21 mouse cellular contexts compared by ENCODE assay signal in genomic region chr6:91183980-91184379, GRCm38 (mm10). TPM values are rescaled to one million over a fixed set of nuclear protein-coding genes. Genes with fewer than 3 reads are reported as not detected.
A peak's percentile ranks its signal among the peaks of the same experiment; 100 is the strongest.
DNase-seq lines count a peak whose midpoint lies in the region; TF ChIP-seq lines count a peak whose summit lies in the region.
"Had no signal": no experiment of that assay in that cellular context is flagged by ENCODE, and none has a peak within 500 bp of the region (broad histone marks: within the 10 kb centered on the region; RNA-seq: fewer than 3 reads in every experiment).

No protein-coding gene starts in this region.

- H3K4me3 ChIP-seq in lung, adult 2 months (replicated peaks; ENCODE audit: extremely low read depth, low read depth, low read length): no peak overlapping the region
- no peak overlapping the region for H3K4me3 ChIP-seq in limb, embryonic 10.5 days
- H3K4me3 ChIP-seq: embryonic facial prominence, embryonic 13.5 days; forebrain, embryonic 10.5 days; left cerebral cortex, adult 2 months; midbrain, embryonic 10.5 days; neural tube, embryonic 12.5 days had no signal

- H3K27me3 ChIP-seq in limb, embryonic 10.5 days (ENCODE audit: low read depth, poor library complexity, severe bottlenecking): 0 out of 2 replicates have a peak, but pooled peaks cover 5% of the 10 kb centered on the region
- H3K27me3 ChIP-seq: embryonic facial prominence, embryonic 13.5 days; neural tube, embryonic 12.5 days; Patski had no signal

- H3K9me3 ChIP-seq in limb, embryonic 10.5 days (replicated peaks): no peaks in the 10 kb centered on the region
- H3K9me3 ChIP-seq: embryonic facial prominence, embryonic 13.5 days; forebrain, embryonic 10.5 days; midbrain, embryonic 10.5 days; neural tube, embryonic 12.5 days had no signal

- 40% methylated on average over 2 of the region's 2 CpGs for WGBS in lung, adult 2 months
- 78% methylated on average over 2 of the region's 2 CpGs for WGBS in limb, embryonic 10.5 days

- no peak for TF ChIP-seq POLR2A in lung, adult 2 months (IDR thresholded peaks at IDR 0.05; ENCODE audit: borderline replicate concordance, extremely low read depth, low read depth, low read length)

- H3K27ac ChIP-seq in limb, embryonic 10.5 days: peak overlapping the region; percentile 38; the same call in 1 of the 2 replicates
- H3K27ac ChIP-seq: embryonic facial prominence, embryonic 13.5 days; forebrain, embryonic 10.5 days; left cerebral cortex, adult 2 months; liver, embryonic 14.5 days; midbrain, embryonic 10.5 days; neural tube, embryonic 12.5 days had no signal

- TF ChIP-seq CTCF in lung, adult 2 months (IDR thresholded peaks at IDR 0.05; ENCODE audit: insufficient read depth, low read length): no peak

- H3K36me3 ChIP-seq in limb, embryonic 10.5 days: no peaks in the 10 kb centered on the region
- H3K36me3 ChIP-seq: embryonic facial prominence, embryonic 13.5 days; forebrain, embryonic 10.5 days; midbrain, embryonic 10.5 days; neural tube, embryonic 12.5 days had no signal

- peak; percentile 66 to 80 for DNase-seq in heart, adult 18-20 months
- no peak for DNase-seq in heart, adult 8-10 months (ENCODE audit: low spot score)
- peak; percentile 54 for DNase-seq in lung, postnatal 10 days
- DNase-seq in lung, adult 2 months: no peak
- no peak for DNase-seq in limb, embryonic 10.5 days (ENCODE audit: low spot score)
- DNase-seq in right cerebral cortex, postnatal 25 days: no peak
- no peak for DNase-seq in liver
- DNase-seq: adrenal gland, postnatal 36 days; B cell, adult 2 months; cerebellum, adult 2 months; right cerebral cortex, postnatal 14 days; thymus, postnatal 36 days had no signal

- H3K4me1 ChIP-seq in lung, adult 2 months (ENCODE audit: control insufficient read depth, insufficient read depth, low read length): peaks cover 11% of the 10 kb centered on the region; the same call in 1 of the 2 replicates
- H3K4me1 ChIP-seq in limb, embryonic 10.5 days: peaks cover 37% of the 10 kb centered on the region

RNA-seq across cellular contexts. Expression of gene Hdac11, which starts 27.5 kb away (rescaled TPM):
- total RNA-seq in heart, adult 18-20 months (2021): 10 to 100 TPM; 20.9 to 21.3 TPM
- total RNA-seq in heart, adult 8-10 months (2022): 10 to 100 TPM; 20.1 to 24.7 (median 23.3) TPM
- polyA plus RNA-seq in lung, adult 2 months (2012; rRNA removed): 18.4 and 18.7 TPM in 2 replicates
- 10.0 and 12.8 TPM in 2 replicates for polyA plus RNA-seq in limb, embryonic 10.5 days (2016; fragmentation: Nextera tagmentation; extraction: Ambion mirVana)

RNA-seq across cellular contexts. Expression of gene Fbln2, which starts 28.3 kb away (rescaled TPM):
- total RNA-seq in heart, adult 18-20 months (2021): 10 to 100 TPM; 42.0 to 43.1 TPM
- total RNA-seq in heart, adult 8-10 months (2022): 10 to 100 TPM; 42.1 to 59.3 (median 49.9) TPM
- polyA plus RNA-seq in lung, adult 2 months (2012; rRNA removed): 63.0 and 88.3 TPM in 2 replicates
- polyA plus RNA-seq in limb, embryonic 10.5 days (2016; fragmentation: Nextera tagmentation; extraction: Ambion mirVana): 61.9 and 101 TPM in 2 replicates
- total RNA-seq: common myeloid progenitor, adult 5-6 weeks; hematopoietic stem cell, adult 5-6 weeks had no signal

Comparison
In these comparisons a context has a peak if more than half of its experiments do, and no peak if none do; other contexts are left out.
1. DNase-seq: peak in heart, adult 18-20 months (2 of 2) and lung, postnatal 10 days (single experiment); none in heart, adult 8-10 months (single experiment), lung, adult 2 months (single experiment), limb, embryonic 10.5 days (single experiment), right cerebral cortex, postnatal 25 days (single experiment) and liver (single experiment).